17 mouse cellular contexts compared by ENCODE assay signal in genomic region chr1:183184681-183185080, GRCm38 (mm10).
"Had no signal": no experiment of that assay in that cellular context is flagged by ENCODE, and none has a peak within 500 bp of the region (broad histone marks: within the 10 kb centered on the region; RNA-seq: fewer than 3 reads in every experiment).

No protein-coding gene starts in this region.

- H3K36me3 ChIP-seq: liver, embryonic 15.5 days; midbrain, embryonic 12.5 days; neural tube, embryonic 15.5 days had no signal

- H3K9me3 ChIP-seq: limb, embryonic 13.5 days; liver, embryonic 15.5 days; midbrain, embryonic 12.5 days; neural tube, embryonic 15.5 days had no signal

- H3K4me2 ChIP-seq: limb, embryonic 13.5 days; liver, embryonic 15.5 days; lung, embryonic 14.5 days; midbrain, embryonic 12.5 days; neural tube, embryonic 15.5 days had no signal

- DNase-seq: kidney, adult 11 months; kidney, adult 9 months; kidney, postnatal 36 days; layer of hippocampus, adult 9-11 months; lung, embryonic 14.5 days; lung, postnatal 10 days; lung, postnatal 4 days; right cerebral cortex, postnatal 4 days; spleen, adult 18-20 months; thymus, adult 2 months; thymus, postnatal 36 days had no signal

- H3K27me3 ChIP-seq: limb, embryonic 13.5 days; liver, embryonic 15.5 days; midbrain, embryonic 12.5 days; neural tube, embryonic 15.5 days had no signal

- H3K27ac ChIP-seq: kidney, postnatal 0 days; liver, embryonic 15.5 days; neural tube, embryonic 15.5 days had no signal

- H3K9ac ChIP-seq: limb, embryonic 13.5 days; liver, embryonic 15.5 days; lung, embryonic 14.5 days; midbrain, embryonic 12.5 days; neural tube, embryonic 15.5 days had no signal

- H3K4me3 ChIP-seq: limb, embryonic 13.5 days; liver, embryonic 15.5 days; midbrain, embryonic 12.5 days; myocyte; neural tube, embryonic 15.5 days had no signal
